Mouse (Mus musculus) left cerebral cortex, postnatal 4 days (tissue): ENCODE measurements at regions not wholly inside any gene's neighbourhood (a gene's known extent, or its start where the extent isn't known, plus 50 kb on each side); places are given as distances from the start of the nearest gene placed in this dataset.

Source experiments
- DNase-seq: peaks from one replicate; pipeline ENCODE4 v3.0.0-alpha.2; 2022
- intact Hi-C: fragments of 180-260 bp; cut with DNase I; formaldehyde crosslinking; loops from one replicate; pipeline ENCODE4 v1.15.1; 2025

DNA sequence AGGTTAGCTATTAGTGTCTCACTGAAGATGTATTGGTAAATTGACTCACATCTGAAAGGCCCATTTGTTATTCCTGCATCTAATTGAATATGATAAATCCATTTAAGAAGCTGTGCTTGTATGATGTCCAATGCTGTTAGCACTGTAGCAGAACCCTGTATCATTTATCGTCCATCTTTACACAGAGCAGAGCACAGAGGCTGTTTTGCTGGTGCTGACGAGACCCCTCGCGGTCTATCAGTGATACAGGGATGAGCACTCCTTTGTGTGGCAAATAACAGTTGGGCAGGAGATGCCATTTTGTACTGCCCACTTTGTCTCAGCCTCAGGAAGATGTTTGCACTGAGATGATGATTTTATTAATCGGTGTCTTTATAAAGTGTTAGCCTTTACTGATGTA, 528.9 kb downstream of the Dnah5 start:
- DNase-seq, result no peak
- intact Hi-C loops, result no loop called here

DNA sequence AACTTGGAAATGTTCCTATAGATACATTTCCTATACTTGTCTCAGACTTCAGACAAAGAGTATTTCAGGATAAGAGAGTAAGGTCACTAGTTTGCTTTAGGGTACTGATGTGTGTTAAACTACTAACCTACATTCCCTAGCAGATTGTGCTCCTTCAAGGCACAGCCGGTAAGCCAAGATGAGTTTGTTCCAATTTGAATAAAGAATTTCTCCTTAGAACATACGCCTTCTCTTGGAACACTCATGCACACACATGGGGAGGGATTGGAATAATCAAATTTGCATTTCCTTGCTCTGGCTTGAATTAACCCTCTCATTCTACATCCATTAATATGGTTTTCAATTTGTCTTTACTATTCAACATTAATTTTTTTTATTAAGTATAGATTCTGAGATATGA, 537.0 kb downstream of the Dnah5 start:
- intact Hi-C loops, result no loop called here
- no peak for DNase-seq

DNA sequence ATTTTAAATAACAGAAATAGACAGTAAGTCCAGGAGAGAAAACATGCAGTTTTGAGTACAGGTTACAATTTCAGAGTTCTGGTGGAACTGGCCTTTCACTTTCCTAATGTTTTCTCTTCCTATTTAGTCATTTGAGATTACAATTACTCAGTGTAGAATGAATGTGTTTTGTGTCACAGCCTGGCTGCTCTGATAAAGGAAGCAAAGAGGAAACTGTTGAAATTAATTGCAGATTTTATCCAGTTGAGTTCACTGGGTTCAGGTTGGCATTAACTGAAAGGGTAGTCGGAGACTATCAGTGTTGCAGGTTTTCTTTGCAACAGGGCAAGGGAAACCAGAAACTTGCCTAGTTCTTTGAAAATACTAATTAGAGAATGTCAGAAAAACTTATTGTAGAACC, 542.1 kb downstream of the Dnah5 start:
- DNase-seq, result no peak

DNA sequence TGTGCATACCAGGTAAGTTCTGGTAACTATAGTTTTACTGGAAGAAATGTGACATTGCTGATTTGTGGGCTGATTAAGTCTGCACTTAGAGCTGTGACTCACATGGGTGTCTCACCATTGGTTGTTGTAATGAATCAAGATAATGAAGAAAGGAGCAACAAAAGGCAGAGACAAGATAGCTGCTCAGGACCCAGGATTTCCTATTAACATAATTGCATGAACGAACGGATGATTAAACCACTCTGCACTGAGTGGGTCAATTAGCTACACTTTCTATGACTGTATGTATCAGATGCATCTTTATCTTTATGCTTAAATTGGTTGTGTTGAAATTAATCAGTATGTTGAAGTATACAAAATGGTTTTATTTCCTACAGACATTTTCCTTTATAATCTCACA, 543.1 kb downstream of the Dnah5 start:
- intact Hi-C loops, result no loop called here
- no peak for DNase-seq

More for the DNA sequence above, 542.1 kb downstream of the Dnah5 start:
- intact Hi-C loops, result no loop called here

DNA sequence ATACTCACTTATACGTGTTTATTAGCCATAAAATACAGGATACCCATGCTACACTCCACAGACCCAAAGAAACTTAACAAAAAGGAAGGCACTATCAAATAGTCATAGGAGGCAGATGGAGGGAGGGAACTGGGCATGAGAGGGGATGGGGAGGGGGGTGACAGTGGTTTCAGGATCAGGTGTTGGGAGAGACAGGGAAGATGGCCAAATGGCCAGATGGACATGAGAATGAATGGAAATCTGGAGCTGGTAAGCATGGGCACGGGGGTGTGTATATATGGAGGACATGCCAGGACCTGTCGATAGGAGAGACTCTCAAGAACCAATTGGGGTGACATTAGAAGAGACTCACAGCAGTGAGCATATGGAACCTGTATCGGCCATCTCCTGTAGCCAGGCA, 555.2 kb downstream of the Dnah5 start:
- peak; percentile 59 for DNase-seq

More for the DNA sequence above, 555.2 kb downstream of the Dnah5 start:
- intact Hi-C loops, result no loop called here
